Mouse (Mus musculus) myocyte (in vitro differentiated cells): ENCODE measurements around the gene Grb10.

Source experiments
- CEBPB ChIP-seq: IDR thresholded peaks from 2 replicates; pipeline ENCODE4 v1.6.1; 2011; ENCODE audit warnings: mild to moderate bottlenecking, moderate library complexity; ENCODE audit not compliant: poor library complexity, insufficient read depth, severe bottlenecking
- E2F4 ChIP-seq: IDR thresholded peaks from one replicate; pipeline ENCODE4 v1.6.1; 2011; ENCODE audit warnings: mild to moderate bottlenecking, control low read depth, moderate library complexity; ENCODE audit not compliant: insufficient read depth
- MAX ChIP-seq: IDR thresholded peaks from one replicate; pipeline ENCODE4 v1.6.1; 2011; ENCODE audit warnings: low read depth, mild to moderate bottlenecking, control low read depth
- MYOD1 ChIP-seq, 3 experiments: IDR thresholded peaks; one replicate each; pipeline ENCODE4 v1.6.1; 2011; ENCODE audit warnings: control low read depth in 2 of 3, low read depth in 2 of 3, mild to moderate bottlenecking in 2 of 3, moderate library complexity in 1 of 3; ENCODE audit not compliant: insufficient read length in 2 of 3, control insufficient read depth in 1 of 3
- MYOG ChIP-seq, 3 experiments: IDR thresholded peaks; one replicate each; pipeline ENCODE4 v1.6.1; 2011; ENCODE audit warnings: control low read depth in 2 of 3, low read depth in 2 of 3, mild to moderate bottlenecking in 2 of 3; ENCODE audit not compliant: insufficient read length in 2 of 3, control insufficient read depth in 1 of 3, insufficient read depth in 1 of 3
- POLR2A ChIP-seq: IDR thresholded peaks from one replicate; pipeline ENCODE4 v1.6.1; 2011; ENCODE audit warnings: low read depth, mild to moderate bottlenecking, control low read depth, moderate library complexity; ENCODE audit not compliant: insufficient read length
- POLR2AphosphoS2 ChIP-seq: IDR thresholded peaks from one replicate; pipeline ENCODE4 v1.6.1; 2011; ENCODE audit warnings: low read depth, control low read depth; ENCODE audit not compliant: insufficient read length
- SRF ChIP-seq: IDR thresholded peaks from one replicate; pipeline ENCODE4 v1.6.1; 2011; ENCODE audit warnings: low read depth; ENCODE audit not compliant: control insufficient read depth, insufficient read length
- TCF12 ChIP-seq: IDR thresholded peaks from one replicate; pipeline ENCODE4 v1.6.1; 2011; ENCODE audit warnings: mild to moderate bottlenecking, control low read depth; ENCODE audit not compliant: poor library complexity, insufficient read depth, severe bottlenecking
- TCF3 ChIP-seq: IDR thresholded peaks from one replicate; pipeline ENCODE4 v1.6.1; 2011; ENCODE audit warnings: low read depth, control low read depth; ENCODE audit not compliant: insufficient read length
- USF1 ChIP-seq: IDR thresholded peaks from one replicate; pipeline ENCODE4 v1.6.1; 2011; ENCODE audit warnings: low read depth, mild to moderate bottlenecking, control low read depth, moderate library complexity

DNA sequence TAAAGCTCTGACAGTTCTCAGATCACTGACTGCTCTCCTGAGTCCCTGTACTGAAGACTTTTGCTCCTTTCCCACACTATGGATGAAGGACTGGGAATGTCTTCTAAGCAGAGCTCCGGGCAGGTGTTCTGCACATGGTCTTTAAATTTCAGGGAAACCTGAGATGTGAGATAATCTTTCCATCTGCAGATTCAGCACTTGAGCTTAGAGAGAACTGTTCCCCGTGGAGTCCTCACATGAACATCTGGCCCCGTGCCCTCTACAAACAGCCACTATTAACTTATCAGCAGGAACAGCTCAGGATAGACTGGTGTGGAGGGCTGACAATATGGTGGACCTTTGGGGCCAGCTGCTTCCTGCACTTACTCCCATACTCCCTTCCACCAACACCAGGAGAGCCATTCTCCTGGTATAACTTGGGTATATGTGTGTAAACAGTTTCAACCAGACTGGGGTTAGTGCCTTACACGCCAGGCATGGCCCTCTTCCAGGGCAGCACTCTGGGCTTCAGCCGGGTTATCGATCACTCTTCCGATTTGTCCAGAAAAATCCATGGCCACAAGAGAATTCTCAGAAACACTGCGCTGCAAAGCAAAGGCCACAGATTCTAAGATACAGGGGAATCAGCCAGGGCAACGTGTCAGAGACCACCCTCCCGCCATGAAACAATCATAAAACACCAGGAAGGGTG, 101.0 kb downstream of the Grb10 start:
- no peak for TF ChIP-seq E2F4
- no peak for TF ChIP-seq POLR2A
- no peak for TF ChIP-seq SRF
- no peak for TF ChIP-seq MYOD1 (IDR thresholded peaks at IDR 0.05; ENCODE audit: control insufficient read depth in 1 of 3, insufficient read length in 2 of 3, low read depth in 2 of 3)
- TF ChIP-seq CEBPB: no peak
- no peak for TF ChIP-seq USF1
- TF ChIP-seq MYOG (IDR thresholded peaks at IDR 0.05; ENCODE audit: control insufficient read depth in 1 of 3, insufficient read depth in 1 of 3, insufficient read length in 2 of 3, low read depth in 2 of 3): no peak
- no peak for TF ChIP-seq TCF12
- TF ChIP-seq POLR2AphosphoS2: no peak
- TF ChIP-seq MAX: no peak
- no peak for TF ChIP-seq TCF3
